8 mouse cellular contexts compared by ENCODE assay signal in genomic region chr14:50833964-50834363, GRCm38 (mm10). TPM values are rescaled to one million over a fixed set of nuclear protein-coding genes. Genes with fewer than 3 reads are reported as not detected.
DNase-seq lines count a peak whose midpoint lies in the region; ATAC-seq and TF ChIP-seq lines count a peak whose summit lies in the region.

No protein-coding gene starts in this region.

- H3K9me3 ChIP-seq in lung, postnatal 0 days (ENCODE audit: low read length): no peaks in the 10 kb centered on the region

- 59% methylated on average over 10 of the region's 10 CpGs for WGBS in lung, postnatal 0 days

- H3K27me3 ChIP-seq in lung, postnatal 0 days (replicated peaks; ENCODE audit: insufficient read depth, low read length): no peaks in the 10 kb centered on the region

- H3K27ac ChIP-seq in lung, postnatal 0 days (ENCODE audit: low read length): peak overlapping the region; percentile 2; the same call in 1 of the 2 replicates

- H3K4me3 ChIP-seq in lung, postnatal 0 days (ENCODE audit: low read depth, low read length): no peak overlapping the region

- TF ChIP-seq CTCF in lung, postnatal 0 days (IDR thresholded peaks at IDR 0.05): no peak; the same call in 1 of the 2 replicates

- no peak overlapping the region for H3K9ac ChIP-seq in lung, postnatal 0 days (replicated peaks; ENCODE audit: low read depth)

- peak; percentile 19 for DNase-seq in adrenal gland, adult 8-10 months
- no peak for DNase-seq in adrenal gland, postnatal 4 days (ENCODE audit: low spot score in 2 of 2)
- DNase-seq in 416B (ENCODE audit: low read depth): peak; percentile 76
- DNase-seq in cerebellum, postnatal 10 days: peak; percentile 78 to 81
- peak; percentile 29 for DNase-seq in lung, postnatal 0 days (ENCODE audit: low spot score)
- DNase-seq in thymus, postnatal 4 days: no peak
- DNase-seq in c-Kit-positive CD71-positive TER-119-positive erythroid progenitor cells, embryonic 14.5 days (ENCODE audit: low spot score): no peak

- H3K4me1 ChIP-seq in lung, postnatal 0 days (ENCODE audit: insufficient read depth, low read depth, low read length): no peaks in the 10 kb centered on the region

- H3K36me3 ChIP-seq in lung, postnatal 0 days (ENCODE audit: insufficient read depth, low read length): no peaks in the 10 kb centered on the region

- TF ChIP-seq EP300 in lung, postnatal 0 days (IDR thresholded peaks at IDR 0.05): no peak

- peak; percentile 78 for ATAC-seq in lung, postnatal 0 days
- ATAC-seq in CD4-positive, CD25-positive, alpha-beta regulatory T cell, adult 4 months: no peak

- no peak overlapping the region for H3K4me2 ChIP-seq in lung, postnatal 0 days (replicated peaks; ENCODE audit: low read depth, low read length)

RNA-seq across cellular contexts. Expression of gene Parp2, which starts 26.3 kb away (rescaled TPM):
- 10 to 100 TPM; 24.2 to 40.7 (median 31.3) TPM for total RNA-seq in adrenal gland, adult 8-10 months (2022)
- 10 to 100 TPM; 48.2 to 57.3 TPM for total RNA-seq in adrenal gland, postnatal 4 days (2021)
- polyA plus RNA-seq in lung, postnatal 0 days (2015; fragmentation: Nextera tagmentation; extraction: Ambion mirVana): 27.6 and 33.7 TPM in 2 replicates
- polyA plus RNA-seq in CD4-positive, CD25-positive, alpha-beta regulatory T cell, adult 4 months (2017; shearing (Covaris generic)): 100 to 1,000 TPM; 116 to 117 TPM

RNA-seq across cellular contexts. Expression of gene Ccnb1ip1, which starts 26.4 kb away (rescaled TPM):
- 1 to 10 TPM in 1 of 4 experiments, under 1 TPM in 1, not detected in 2; 0.58 to 1.8 TPM for total RNA-seq in adrenal gland, adult 8-10 months (2022)
- total RNA-seq in adrenal gland, postnatal 4 days (2021): not detected
- not detected in 2 replicates for polyA plus RNA-seq in lung, postnatal 0 days (2015; fragmentation: Nextera tagmentation; extraction: Ambion mirVana)
- polyA plus RNA-seq in CD4-positive, CD25-positive, alpha-beta regulatory T cell, adult 4 months (2017; shearing (Covaris generic)): not detected

RNA-seq across cellular contexts. Expression of gene Tep1, which starts 36.4 kb away (rescaled TPM):
- total RNA-seq in adrenal gland, adult 8-10 months (2022): 10 to 100 TPM; 25.5 to 33.6 (median 25.9) TPM
- 10 to 100 TPM; 19.1 to 20.6 TPM for total RNA-seq in adrenal gland, postnatal 4 days (2021)
- polyA plus RNA-seq in lung, postnatal 0 days (2015; fragmentation: Nextera tagmentation; extraction: Ambion mirVana): 11.1 and 13.0 TPM in 2 replicates
- polyA plus RNA-seq in CD4-positive, CD25-positive, alpha-beta regulatory T cell, adult 4 months (2017; shearing (Covaris generic)): 10 to 100 TPM; 16.1 to 24.3 TPM

RNA-seq across cellular contexts. Expression of gene Ttc5, which starts 48.6 kb away (rescaled TPM):
- 10 to 100 TPM; 40.9 to 57.7 (median 53.5) TPM for total RNA-seq in adrenal gland, adult 8-10 months (2022)
- total RNA-seq in adrenal gland, postnatal 4 days (2021): 10 to 100 TPM; 61.8 to 71.8 TPM
- polyA plus RNA-seq in lung, postnatal 0 days (2015; fragmentation: Nextera tagmentation; extraction: Ambion mirVana): 45.6 and 47.0 TPM in 2 replicates
- polyA plus RNA-seq in CD4-positive, CD25-positive, alpha-beta regulatory T cell, adult 4 months (2017; shearing (Covaris generic)): 100 to 1,000 TPM; 119 to 155 TPM

Comparison
In these comparisons a context has a peak if more than half of its experiments do, and no peak if none do; other contexts are left out.
1. DNase-seq: peak in adrenal gland, adult 8-10 months (single experiment), 416B (single experiment), cerebellum, postnatal 10 days (2 of 2) and lung, postnatal 0 days (single experiment); none in adrenal gland, postnatal 4 days (0 of 2), thymus, postnatal 4 days (single experiment) and c-Kit-positive CD71-positive TER-119-positive erythroid progenitor cells, embryonic 14.5 days (single experiment).